Mouse (Mus musculus): ENCODE measurements around the gene Asrgl1. TPM values are rescaled to one million over a fixed set of nuclear protein-coding genes. Genes with fewer than 3 reads are reported as not detected.

Gene Asrgl1
- polyA plus RNA-seq, 2 experiments, result 3.5 to 8.8 TPM

GRCm38 (mm10) chr19:9072157-9072530, 63.3 kb downstream of the Asrgl1 start:
- peaks cover 0 to 15% of the 10 kb centered on the region in 2 experiments; a peak in 2 of 4 replicates for H3K4me1 ChIP-seq (replicated peaks; ENCODE audit: control insufficient read depth in 2 of 2, insufficient read depth in 2 of 2, low read length in 1 of 2)
- H3K4me3 ChIP-seq (ENCODE audit: insufficient read depth in 1 of 2, low read depth in 2 of 2, low read length in 2 of 2), result no peak overlapping the region
- H3K36me3 ChIP-seq (replicated peaks; ENCODE audit: control insufficient read depth, insufficient read depth, low read depth), result no peaks in the 10 kb centered on the region
- no peak for TF ChIP-seq CTCF (IDR thresholded peaks at IDR 0.05; ENCODE audit: low read depth)
- no peak for TF ChIP-seq EP300 (IDR thresholded peaks at IDR 0.05; ENCODE audit: low read depth)
- H3K27ac ChIP-seq, result no peak overlapping the region
- no peaks in the 10 kb centered on the region for H3K9me3 ChIP-seq (ENCODE audit: control insufficient read depth, low read length)
- ATAC-seq (ENCODE audit: insufficient read depth) (no peak), DNase-seq (ENCODE audit: low read depth in 3 of 3, low spot score in 3 of 3) (no peak)
- no peak overlapping the region for H3K4me2 ChIP-seq (ENCODE audit: low read depth)
- H3K9ac ChIP-seq (replicated peaks), result no peak overlapping the region
- WGBS (ENCODE audit: insufficient replicate concordance), result 47% methylated on average over 2 of the region's 2 CpGs
- H3K27me3 ChIP-seq (ENCODE audit: control insufficient read depth, insufficient read depth, low read length), result no peaks in the 10 kb centered on the region

GRCm38 (mm10) chr19:9071456-9072156, 63.8 kb downstream of the Asrgl1 start:
- Histone ChIP-seq H3K9ac (replicated peaks) (no peak overlapping the region), H3K4me2 (ENCODE audit: low read depth) (no peak overlapping the region), H3K27me3 (ENCODE audit: control insufficient read depth, insufficient read depth, low read length) (no peaks in the 10 kb centered on the region), H3K9me3 (ENCODE audit: control insufficient read depth, low read length) (no peaks in the 10 kb centered on the region), H3K4me3 (ENCODE audit: insufficient read depth in 1 of 2, low read depth in 2 of 2, low read length in 2 of 2) (no peak overlapping the region), H3K36me3 (replicated peaks; ENCODE audit: control insufficient read depth, insufficient read depth, low read depth) (no peaks in the 10 kb centered on the region), H3K4me1 (replicated peaks; ENCODE audit: control insufficient read depth in 2 of 2, insufficient read depth in 2 of 2, low read length in 1 of 2) (peaks cover 0 to 15% of the 10 kb centered on the region in 2 experiments; a peak in 2 of 4 replicates), H3K27ac (no peak overlapping the region)
- 45% methylated on average over 7 of the region's 7 CpGs for WGBS (ENCODE audit: insufficient replicate concordance)
- ATAC-seq (ENCODE audit: insufficient read depth) (no peak), DNase-seq (ENCODE audit: low read depth in 3 of 3, low spot score in 3 of 3) (no peak)
- no peak for TF ChIP-seq EP300 (IDR thresholded peaks at IDR 0.05; ENCODE audit: low read depth)
- TF ChIP-seq CTCF (IDR thresholded peaks at IDR 0.05; ENCODE audit: low read depth), result no peak

GRCm38 (mm10) chr19:9070316-9070715, 65.1 kb downstream of the Asrgl1 start:
- Histone ChIP-seq H3K4me1 (replicated peaks; ENCODE audit: control insufficient read depth in 2 of 2, insufficient read depth in 2 of 2, low read length in 1 of 2) (peaks cover 0 to 21% of the 10 kb centered on the region in 2 experiments; a peak in 2 of 4 replicates), H3K9me3 (ENCODE audit: control insufficient read depth, low read length) (no peaks in the 10 kb centered on the region), H3K27ac (no peak overlapping the region), H3K4me3 (ENCODE audit: insufficient read depth in 1 of 2, low read depth in 2 of 2, low read length in 2 of 2) (no peak overlapping the region), H3K9ac (replicated peaks) (no peak overlapping the region), H3K27me3 (ENCODE audit: control insufficient read depth, insufficient read depth, low read length) (no peaks in the 10 kb centered on the region), H3K4me2 (ENCODE audit: low read depth) (no peak overlapping the region), H3K36me3 (replicated peaks; ENCODE audit: control insufficient read depth, insufficient read depth, low read depth) (no peaks in the 10 kb centered on the region)
- TF ChIP-seq EP300 (IDR thresholded peaks at IDR 0.05; ENCODE audit: low read depth), result no peak
- DNase-seq (ENCODE audit: low read depth in 3 of 3, low spot score in 3 of 3) (no peak), ATAC-seq (ENCODE audit: insufficient read depth) (no peak)
- 65% methylated on average over 2 of the region's 2 CpGs for WGBS (ENCODE audit: insufficient replicate concordance)

- H3K9ac ChIP-seq (replicated peaks), result no peak overlapping the region
- 53% methylated on average over 8 of the region's 8 CpGs for WGBS (ENCODE audit: insufficient replicate concordance)
- no peak overlapping the region for H3K4me2 ChIP-seq (ENCODE audit: low read depth)
- H3K4me1 ChIP-seq (replicated peaks; ENCODE audit: control insufficient read depth in 2 of 2, insufficient read depth in 2 of 2, low read length in 1 of 2), result peaks cover 0 to 19% of the 10 kb centered on the region in 2 experiments; a peak in 2 of 4 replicates
- H3K4me3 ChIP-seq (ENCODE audit: insufficient read depth in 1 of 2, low read depth in 2 of 2, low read length in 2 of 2), result no peak overlapping the region
- DNase-seq (ENCODE audit: low read depth in 3 of 3, low spot score in 3 of 3) (no peak), ATAC-seq (ENCODE audit: insufficient read depth) (no peak)
- H3K27me3 ChIP-seq (ENCODE audit: control insufficient read depth, insufficient read depth, low read length), result no peaks in the 10 kb centered on the region
- no peak for TF ChIP-seq EP300 (IDR thresholded peaks at IDR 0.05; ENCODE audit: low read depth)
- no peak for TF ChIP-seq CTCF (IDR thresholded peaks at IDR 0.05; ENCODE audit: low read depth)
- no peaks in the 10 kb centered on the region for H3K9me3 ChIP-seq (ENCODE audit: control insufficient read depth, low read length)
- H3K36me3 ChIP-seq (replicated peaks; ENCODE audit: control insufficient read depth, insufficient read depth, low read depth), result no peaks in the 10 kb centered on the region
- no peak overlapping the region for H3K27ac ChIP-seq
Observed at GRCm38 (mm10) chr19:9069687-9070307, 65.6 kb downstream of the Asrgl1 start.

- Histone ChIP-seq H3K27me3 (ENCODE audit: control insufficient read depth, insufficient read depth, low read length) (no peaks in the 10 kb centered on the region), H3K9me3 (ENCODE audit: control insufficient read depth, low read length) (no peaks in the 10 kb centered on the region), H3K9ac (replicated peaks) (no peak overlapping the region), H3K4me1 (replicated peaks; ENCODE audit: control insufficient read depth in 2 of 2, insufficient read depth in 2 of 2, low read length in 1 of 2) (peaks cover 0 to 16% of the 10 kb centered on the region in 2 experiments; a peak in 2 of 4 replicates), H3K4me2 (ENCODE audit: low read depth) (no peak overlapping the region), H3K36me3 (replicated peaks; ENCODE audit: control insufficient read depth, insufficient read depth, low read depth) (no peaks in the 10 kb centered on the region), H3K4me3 (ENCODE audit: insufficient read depth in 1 of 2, low read depth in 2 of 2, low read length in 2 of 2) (no peak overlapping the region), H3K27ac (no peak overlapping the region)
- no peak for DNase-seq (ENCODE audit: low read depth in 3 of 3, low spot score in 3 of 3)
- ATAC-seq (ENCODE audit: insufficient read depth), result no peak
- WGBS (ENCODE audit: insufficient replicate concordance), result 67% methylated on average over 5 of the region's 5 CpGs
- no peak for TF ChIP-seq CTCF (IDR thresholded peaks at IDR 0.05; ENCODE audit: low read depth)
- no peak for TF ChIP-seq EP300 (IDR thresholded peaks at IDR 0.05; ENCODE audit: low read depth)
Observed at GRCm38 (mm10) chr19:9067292-9067691, 68.1 kb downstream of the Asrgl1 start.
